Mouse (Mus musculus) hindbrain, embryonic 14.5 days (tissue): ENCODE measurements around the gene Olfr891. TPM values are rescaled to one million over a fixed set of nuclear protein-coding genes. Genes with fewer than 3 reads are reported as not detected.
"Not testable (repeated sequence)": the region's sequence is repeated elsewhere in the genome, so short reads cannot be mapped to it uniquely, and the experiment has no call there.

Experiments
- ATAC-seq: fragments of 200-750 bp; cut with Nextera tagmentation; 2 replicates; pipeline ENCODE4 v1.8.0; 2017; ENCODE audit warnings: moderate number of reproducible peaks, mild to moderate bottlenecking, moderate TSS enrichment, moderate library complexity; ENCODE audit not compliant: low FRiP score
- DNase-seq: peaks from one replicate; pipeline ENCODE4 v3.0.0-alpha.2; 2015; ENCODE audit warnings: low spot score
- H3K27ac ChIP-seq: fragments of 300-500 bp; sonication (generic); 2 replicates; pipeline ENCODE4 v1.5.1; 2014; ENCODE audit warnings: mild to moderate bottlenecking, moderate library complexity
- H3K27me3 ChIP-seq: fragments of 300-500 bp; sonication (generic); 2 replicates; pipeline ENCODE4 v1.6.1; 2014; ENCODE audit warnings: mild to moderate bottlenecking, low read length, mixed read lengths; ENCODE audit not compliant: control insufficient read depth, insufficient read depth
- H3K36me3 ChIP-seq: fragments of 300-500 bp; sonication (generic); replicated peaks from 2 replicates; pipeline ENCODE4 v1.6.1; 2014; ENCODE audit not compliant: control insufficient read depth, insufficient read depth
- H3K4me1 ChIP-seq: fragments of 300-500 bp; sonication (generic); replicated peaks from 2 replicates; pipeline ENCODE4 v1.6.1; 2014; ENCODE audit warnings: antibody characterized with exemption, low read length, mixed read lengths; ENCODE audit not compliant: control insufficient read depth, insufficient read depth
- H3K4me2 ChIP-seq: fragments of 300-500 bp; sonication (generic); replicated peaks from 2 replicates; pipeline ENCODE4 v1.6.1; 2014; ENCODE audit warnings: mild to moderate bottlenecking, moderate library complexity
- H3K4me3 ChIP-seq: fragments of 300-500 bp; sonication (generic); replicated peaks from 2 replicates; pipeline ENCODE4 v1.5.1; 2014; ENCODE audit warnings: mild to moderate bottlenecking, low read length
- H3K9ac ChIP-seq: fragments of 300-500 bp; sonication (generic); 2 replicates; pipeline ENCODE4 v1.6.1; 2014
- H3K9me3 ChIP-seq: fragments of 300-500 bp; sonication (generic); 2 replicates; pipeline ENCODE4 v1.6.1; 2016; ENCODE audit warnings: low read length; ENCODE audit not compliant: control insufficient read depth
- WGBS: fragments of 180-500 bp; shearing (Covaris S2); extraction: QIAGEN DNeasy Blood & Tissue Kit; methylation state at CpG from one replicate; pipeline ENCODE4 v1.1.7; 2014; 5-methylcytosine and 5-hydroxymethylcytosine counted together
- polyA plus RNA-seq: library from polyadenylated mRNA; unstranded; fragments of >200 nt; fragmentation: Nextera tagmentation; extraction: Ambion mirVana; gene quantifications from 2 replicates; pipeline ENCODE4 v1.2.1, GENCODE M21; 2014

Olfr891 gene
- not detected in 2 replicates for polyA plus RNA-seq

DNA sequence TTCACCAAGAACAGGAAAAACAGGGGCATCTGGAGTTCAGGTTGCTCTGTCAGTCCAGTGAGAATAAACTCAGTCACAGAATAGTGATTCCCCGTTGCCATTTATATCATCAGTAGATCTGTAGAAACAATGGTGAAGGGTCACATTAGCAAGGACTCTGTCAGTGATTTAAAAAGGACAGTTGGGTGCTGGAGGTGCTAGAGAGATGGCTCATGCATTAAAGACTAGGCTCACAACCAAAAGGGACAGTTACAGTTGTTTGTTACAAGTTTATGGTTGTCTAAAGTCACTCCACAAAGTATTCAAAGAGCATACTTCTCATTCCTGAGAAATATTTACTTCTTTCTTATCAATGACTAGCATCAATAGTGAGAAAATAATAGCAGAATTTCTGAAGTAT is at the start of gene Olfr891:
Gene Olfr891, minus strand, starts transcription at position 101 of the 400 bp plus-strand sequence.
- Histone ChIP-seq H3K4me1 (no peaks in the 10 kb centered on the region), H3K4me2 (no peak within 1 kb of the TSS), H3K27me3 (no peaks in the 10 kb centered on the region), H3K36me3 (no peaks in the 10 kb centered on the region), H3K9me3 (no peaks in the 10 kb centered on the region), H3K9ac (no peak within 1 kb of the TSS), H3K4me3 (no peak within 1 kb of the TSS), H3K27ac (no peak within 1 kb of the TSS)
- ATAC-seq (no peak), DNase-seq (no peak)
- WGBS: 75% methylated on average over 1 of the region's 1 CpGs

DNA sequence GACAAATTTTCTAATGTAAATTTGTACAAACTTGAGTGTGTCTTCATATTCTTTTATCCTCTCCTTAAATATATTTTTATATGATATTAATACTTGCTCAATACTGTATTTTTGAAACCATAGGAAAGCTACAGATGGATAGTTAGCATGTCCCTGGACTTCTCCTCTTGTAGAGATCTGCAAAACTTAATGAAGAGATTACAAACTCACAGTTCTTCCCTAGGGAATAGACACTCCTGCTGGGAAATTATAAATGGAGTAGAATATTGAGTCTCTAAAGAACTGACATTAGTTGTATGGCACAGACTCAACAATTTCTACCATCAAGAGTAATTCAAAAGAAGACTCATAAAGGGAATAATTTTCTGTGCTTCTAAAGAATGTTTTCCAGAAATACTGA is 37.1 kb upstream of the Olfr891 start, which contains the start of gene Olfr894:
Gene Olfr894, plus strand, starts transcription at position 301 of the 400 bp plus-strand sequence.
- H3K27me3 ChIP-seq: no peaks in the 10 kb centered on the region
- H3K9me3 ChIP-seq: no peaks in the 10 kb centered on the region
- H3K4me2 ChIP-seq: no peak within 1 kb of the TSS
- H3K9ac ChIP-seq: no peak within 1 kb of the TSS
- ATAC-seq (no peak), DNase-seq (no peak)
- H3K36me3 ChIP-seq: no peaks in the 10 kb centered on the region
- H3K4me3 ChIP-seq: no peak within 1 kb of the TSS
- H3K27ac ChIP-seq: no peak within 1 kb of the TSS
- no peaks in the 10 kb centered on the region for H3K4me1 ChIP-seq

DNA sequence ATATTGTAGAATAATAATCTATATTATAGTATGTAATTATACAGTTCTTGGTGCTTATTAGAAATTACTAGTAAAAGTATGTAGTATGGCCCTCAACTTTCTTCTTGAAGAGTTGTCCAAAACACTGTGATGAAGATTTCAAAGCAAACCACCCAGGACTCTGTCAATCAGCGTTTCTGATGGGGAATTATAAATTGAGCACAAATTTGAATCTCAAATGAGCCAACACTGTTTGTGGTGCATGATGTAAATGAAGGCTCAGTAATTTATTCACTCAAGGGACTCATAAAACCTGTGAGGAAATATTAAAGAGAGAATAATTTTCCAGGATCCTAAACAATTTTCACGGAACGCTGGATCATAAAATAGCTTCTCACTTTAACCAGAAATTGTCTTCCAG is 27.4 kb upstream of the Olfr891 start, which contains the start of gene Olfr893:
Gene Olfr893, plus strand, starts transcription at position 301 of the 400 bp plus-strand sequence.
- no peaks in the 10 kb centered on the region for H3K9me3 ChIP-seq
- H3K36me3 ChIP-seq: no peaks in the 10 kb centered on the region
- no peak within 1 kb of the TSS for H3K9ac ChIP-seq
- DNase-seq (no peak), ATAC-seq (no peak)
- no peak within 1 kb of the TSS for H3K27ac ChIP-seq
- WGBS: 76% methylated on average over 3 of the region's 3 CpGs
- H3K4me1 ChIP-seq: no peaks in the 10 kb centered on the region
- no peak within 1 kb of the TSS for H3K4me2 ChIP-seq
- no peaks in the 10 kb centered on the region for H3K27me3 ChIP-seq
- no peak within 1 kb of the TSS for H3K4me3 ChIP-seq

- not testable (repeated sequence) for H3K4me3 ChIP-seq, H3K36me3 ChIP-seq, H3K27me3 ChIP-seq, H3K27ac ChIP-seq, H3K9me3 ChIP-seq, DNase-seq, ATAC-seq, H3K4me2 ChIP-seq, H3K4me1 ChIP-seq, H3K9ac ChIP-seq
- WGBS: 51% methylated on average over 2 of the region's 2 CpGs
Observed at GRCm38 (mm10) chr9:38168341-38168740, 12.3 kb downstream of the Olfr891 start.

DNA sequence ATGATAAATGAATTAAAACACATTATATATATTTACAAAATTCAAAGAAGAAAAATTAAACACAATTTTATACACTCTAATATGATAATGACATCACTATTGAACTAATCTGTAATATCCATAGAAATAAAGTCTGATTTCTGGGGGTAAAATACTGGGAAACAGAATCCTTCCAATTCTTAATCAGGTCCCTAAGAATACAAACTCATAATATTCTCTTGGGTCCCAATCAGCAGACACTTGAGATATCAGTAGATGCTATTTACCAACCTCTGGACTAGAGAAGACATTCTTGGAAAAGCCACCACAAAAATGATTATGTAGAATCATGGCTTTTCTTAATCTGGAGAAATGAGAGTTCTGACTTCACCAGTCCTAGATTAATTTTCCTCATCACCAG is 38.4 kb downstream of the Olfr891 start, which contains the start of gene Olfr890:
Gene Olfr890, plus strand, starts transcription at position 301 of the 400 bp plus-strand sequence.
- H3K9me3 ChIP-seq: no peaks in the 10 kb centered on the region
- no peaks in the 10 kb centered on the region for H3K27me3 ChIP-seq
- H3K27ac ChIP-seq: no peak within 1 kb of the TSS
- H3K4me3 ChIP-seq: no peak within 1 kb of the TSS
- H3K9ac ChIP-seq: no peak within 1 kb of the TSS
- H3K4me2 ChIP-seq: no peak within 1 kb of the TSS
- H3K4me1 ChIP-seq: no peaks in the 10 kb centered on the region
- no peak for DNase-seq
- ATAC-seq: no peak
- no peaks in the 10 kb centered on the region for H3K36me3 ChIP-seq

Other genes with a start within 250 kb of the Olfr891 start
- gene Olfr881, start 189.0 kb downstream of the Olfr891 start, polyA plus RNA-seq: not detected in 2 replicates
- gene Olfr883, start 155.0 kb downstream of the Olfr891 start, polyA plus RNA-seq: not detected in 2 replicates
- not detected in 2 replicates for gene Olfr884, start 134.3 kb downstream of the Olfr891 start, polyA plus RNA-seq
- not detected in 2 replicates for gene Olfr885, start 119.5 kb downstream of the Olfr891 start, polyA plus RNA-seq
- gene Olfr887, start 96.7 kb downstream of the Olfr891 start, polyA plus RNA-seq: not detected in 2 replicates
- gene Olfr888, start 72.7 kb downstream of the Olfr891 start, polyA plus RNA-seq: not detected in 2 replicates
- 0.07 and 0.08 TPM in 2 replicates for gene Olfr889, start 65.6 kb downstream of the Olfr891 start, polyA plus RNA-seq
- not detected in 2 replicates for gene Olfr890, start 38.3 kb downstream of the Olfr891 start, polyA plus RNA-seq
- not detected in 2 replicates for gene Olfr893, start 27.5 kb upstream of the Olfr891 start, polyA plus RNA-seq
- not detected in 2 replicates for gene Olfr894, start 37.2 kb upstream of the Olfr891 start, polyA plus RNA-seq
- gene Olfr143, start 72.0 kb upstream of the Olfr891 start, polyA plus RNA-seq: not detected in 2 replicates
- not detected in 2 replicates for gene Olfr895, start 87.0 kb upstream of the Olfr891 start, polyA plus RNA-seq
- gene Olfr896-ps1, start 110.3 kb upstream of the Olfr891 start, polyA plus RNA-seq: not detected in 2 replicates
- not detected in 2 replicates for gene Olfr25, start 148.2 kb upstream of the Olfr891 start, polyA plus RNA-seq
- not detected in 2 replicates for gene Olfr898, start 167.6 kb upstream of the Olfr891 start, polyA plus RNA-seq
- gene Olfr250, start 186.1 kb upstream of the Olfr891 start, polyA plus RNA-seq: not detected in 2 replicates
- not detected in 2 replicates for gene Olfr251, start 196.3 kb upstream of the Olfr891 start, polyA plus RNA-seq
- not detected in 2 replicates for gene Olfr147, start 220.9 kb upstream of the Olfr891 start, polyA plus RNA-seq
- not detected in 2 replicates for gene Olfr901, start 248.6 kb upstream of the Olfr891 start, polyA plus RNA-seq